Mouse (Mus musculus) frontal cortex, postnatal 14 days (tissue): ENCODE data around the gene Nudt12.

ENCODE experiments used
- DNase-seq, 2 experiments: peaks; one replicate each; pipeline ENCODE4 v3.0.0; 2022; ENCODE audit warnings: low spot score in 2 of 2

The Nudt12 gene

GRCm38 (mm10) chr17:59013091-59013459 lies at the start of gene Nudt12:
Nudt12 (minus strand) TSS chr17:59013372.
- DNase-seq, result peak; percentile 18 to 50

GRCm38 (mm10) chr17:59053306-59053705 lies 40.1 kb upstream of the Nudt12 start:
- no peak for DNase-seq

- DNase-seq, result no peak
Observed at GRCm38 (mm10) chr17:59039754-59040153, 26.6 kb upstream of the Nudt12 start.

GRCm38 (mm10) chr17:59033445-59033844 lies 20.3 kb upstream of the Nudt12 start:
- DNase-seq, result no peak

GRCm38 (mm10) chr17:59026336-59026735 lies 13.2 kb upstream of the Nudt12 start:
- DNase-seq, result no peak

GRCm38 (mm10) chr17:59024502-59024901 lies 11.3 kb upstream of the Nudt12 start:
- DNase-seq, result no peak

GRCm38 (mm10) chr17:59023971-59024370 lies 10.8 kb upstream of the Nudt12 start:
- no peak for DNase-seq

- no peak for DNase-seq
Observed at GRCm38 (mm10) chr17:59018666-59019065, 5.5 kb upstream of the Nudt12 start.

- no peak for DNase-seq
Observed at GRCm38 (mm10) chr17:59012421-59013090, 616 bp downstream of the Nudt12 start.

GRCm38 (mm10) chr17:59011546-59012307 lies 1.4 kb downstream of the Nudt12 start:
- DNase-seq, result no peak

GRCm38 (mm10) chr17:58991275-58991674 lies 21.9 kb downstream of the Nudt12 start, which contains the start of gene Pdzph1:
Pdzph1 (minus strand) TSS chr17:58991375.
- no peak for DNase-seq

GRCm38 (mm10) chr17:58973237-58973636 lies 39.9 kb downstream of the Nudt12 start:
- DNase-seq, result no peak

- DNase-seq, result peak in 1 of 2 experiments; percentile 13
Observed at GRCm38 (mm10) chr17:58959905-58960304, 53.3 kb downstream of the Nudt12 start.

- no peak for DNase-seq
Observed at GRCm38 (mm10) chr17:58957055-58957454, 56.1 kb downstream of the Nudt12 start.
